Mouse (Mus musculus) large intestine, adult 2 months (tissue): Measurements from ENCODE around the gene Mov10l1. TPM values are rescaled to one million over a fixed set of nuclear protein-coding genes. Genes with fewer than 3 reads are reported as not detected.

ENCODE experiments used
- DNase-seq: peaks from one replicate; pipeline ENCODE4 v3.0.0-alpha.2; 2012; ENCODE audit warnings: low read depth, low spot score
- WGBS: fragments of 180-500 bp; shearing (Covaris S2); methylation state at CpG from one replicate; pipeline ENCODE4 v1.1.7; 2018; 5-methylcytosine and 5-hydroxymethylcytosine counted together
- polyA plus RNA-seq: library from polyadenylated mRNA; depleted of rRNA; stranded (reverse); fragments of >200 nt; gene quantifications from 2 replicates; pipeline ENCODE4 v1.2.3, GENCODE M21; 2012; rRNA removed

The Mov10l1 gene
- polyA plus RNA-seq, 1 experiment: not detected

DNA sequence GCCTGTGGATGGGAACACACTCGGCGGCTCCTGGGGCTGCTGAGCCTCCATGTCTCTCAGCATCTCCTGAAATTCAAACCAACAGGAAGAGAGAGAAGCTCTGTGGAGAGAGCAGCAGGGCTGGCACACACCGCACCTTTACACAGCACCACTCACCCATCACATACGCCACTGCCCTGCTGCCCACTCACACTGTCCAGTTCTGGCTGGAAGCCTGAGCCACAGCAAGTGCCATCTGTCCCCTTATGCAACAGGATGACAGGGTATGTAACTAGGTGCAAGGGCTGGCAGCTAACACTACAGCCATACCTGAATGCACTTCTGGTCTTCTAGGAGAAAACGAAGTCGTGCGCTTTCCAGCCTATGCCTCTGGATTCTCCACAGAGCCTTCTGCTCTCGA lies 121.7 kb downstream of the Mov10l1 start:
- 97% methylated on average over 8 of the region's 8 CpGs for WGBS

More for the DNA sequence above, 121.7 kb downstream of the Mov10l1 start:
- no peak for DNase-seq

Other genes starting within 250 kb of the Mov10l1 start
- gene Brd1, start 248.7 kb upstream of the Mov10l1 start, polyA plus RNA-seq: 11.7 and 18.2 TPM in 2 replicates
- gene Zbed4, start 231.2 kb upstream of the Mov10l1 start, polyA plus RNA-seq: 6.4 and 8.3 TPM in 2 replicates
- 22.8 and 25.5 TPM in 2 replicates for gene Alg12, start 163.6 kb upstream of the Mov10l1 start, polyA plus RNA-seq
- gene Creld2, start 163.3 kb upstream of the Mov10l1 start, polyA plus RNA-seq: 71.9 and 84.3 TPM in 2 replicates
- 29.4 and 35.4 TPM in 2 replicates for gene Pim3, start 120.7 kb upstream of the Mov10l1 start, polyA plus RNA-seq
- not detected in 2 replicates for gene Ttll8, start 28.5 kb upstream of the Mov10l1 start, polyA plus RNA-seq
- gene Mlc1, start 3.9 kb upstream of the Mov10l1 start, polyA plus RNA-seq: 0.04 and 0.05 TPM in 2 replicates
- 0.52 and 0.56 TPM in 2 replicates for gene Panx2, start 76.8 kb downstream of the Mov10l1 start, polyA plus RNA-seq
- gene Trabd, start 92.2 kb downstream of the Mov10l1 start, polyA plus RNA-seq: 85.2 and 93.7 TPM in 2 replicates
- gene Selenoo, start 106.2 kb downstream of the Mov10l1 start, polyA plus RNA-seq: 33.1 and 39.4 TPM in 2 replicates
- gene Tubgcp6, start 140.2 kb downstream of the Mov10l1 start, polyA plus RNA-seq: 25.5 and 28.3 TPM in 2 replicates
- gene Hdac10, start 145.8 kb downstream of the Mov10l1 start, polyA plus RNA-seq: 23.9 and 25.4 TPM in 2 replicates
- gene Mapk12, start 157.8 kb downstream of the Mov10l1 start, polyA plus RNA-seq: 3.7 and 4.7 TPM in 2 replicates
- gene Mapk11, start 166.7 kb downstream of the Mov10l1 start, polyA plus RNA-seq: 3.6 and 4.4 TPM in 2 replicates
- 273 and 310 TPM in 2 replicates for gene Plxnb2, start 197.9 kb downstream of the Mov10l1 start, polyA plus RNA-seq
- gene Dennd6b, start 213.6 kb downstream of the Mov10l1 start, polyA plus RNA-seq: 10.8 and 11.2 TPM in 2 replicates
- 41.0 and 86.0 TPM in 2 replicates for gene Ppp6r2, start 228.6 kb downstream of the Mov10l1 start, polyA plus RNA-seq